Mouse (Mus musculus): Measurements from ENCODE around the gene Cldn34c3. TPM values are rescaled to one million over a fixed set of nuclear protein-coding genes. Genes with fewer than 3 reads are reported as not detected.
"Not testable (repeated sequence)": the region's sequence is repeated elsewhere in the genome, so short reads cannot be mapped to it uniquely, and the experiment has no call there.

Cldn34c3 gene
- polyA plus RNA-seq (2015; fragmentation: Nextera tagmentation; extraction: Ambion mirVana): not detected in 2 replicates

GRCm38 (mm10) chrX:123793365-123793764 lies at the start of gene Cldn34c3:
Gene Cldn34c3, plus strand, starts transcription at chrX:123793665.
- not testable (repeated sequence) for H3K9me3 ChIP-seq (ENCODE audit: control insufficient read depth, low read length); H3K27ac ChIP-seq (ENCODE audit: low read length); H3K4me2 ChIP-seq (ENCODE audit: low read depth, low read length); H3K9ac ChIP-seq (ENCODE audit: low read length); ATAC-seq (ENCODE audit: low read depth); H3K4me1 ChIP-seq (replicated peaks; ENCODE audit: control insufficient read depth, insufficient read depth, low read length); H3K4me3 ChIP-seq (ENCODE audit: low read length); H3K27me3 ChIP-seq (ENCODE audit: control insufficient read depth, insufficient read depth, low read depth, low read length); H3K36me3 ChIP-seq (ENCODE audit: control insufficient read depth, insufficient read depth, low read length)

Other genes with a start within 250 kb of the Cldn34c3 start
- not detected in 2 replicates for gene Cldn34c2, start 212.0 kb upstream of the Cldn34c3 start, polyA plus RNA-seq (2015; fragmentation: Nextera tagmentation; extraction: Ambion mirVana)
- not detected in 2 replicates for gene Gm17467, start 88.9 kb upstream of the Cldn34c3 start, polyA plus RNA-seq (2015; fragmentation: Nextera tagmentation; extraction: Ambion mirVana)

All from lung, embryonic 16.5 days (tissue).